Mouse (Mus musculus): Measurements from ENCODE around the gene Edn3. TPM values are rescaled to one million over a fixed set of nuclear protein-coding genes. Genes with fewer than 3 reads are reported as not detected.

Edn3 gene
- polyA plus RNA-seq, 1 experiment from 2014 or later: 9.8 TPM

- no peaks in the 10 kb centered on the region for H3K9me3 ChIP-seq (ENCODE audit: control insufficient read depth, low read length)
- 90% methylated on average over 1 of the region's 1 CpGs for WGBS
- H3K27ac ChIP-seq (ENCODE audit: low read depth, low read length): no peak overlapping the region
- H3K36me3 ChIP-seq (ENCODE audit: control insufficient read depth, insufficient read depth, low read length): no peaks in the 10 kb centered on the region
- no peak overlapping the region for H3K9ac ChIP-seq (ENCODE audit: low read depth, low read length)
- no peak for ATAC-seq (ENCODE audit: low FRiP score)
- H3K27me3 ChIP-seq (ENCODE audit: control insufficient read depth, insufficient read depth, low read length): no peaks in the 10 kb centered on the region
- H3K4me3 ChIP-seq (ENCODE audit: low read depth, low read length): no peak overlapping the region
- no peak for DNase-seq (ENCODE audit: low spot score)
- H3K4me2 ChIP-seq (replicated peaks; ENCODE audit: low read depth, low read length): no peak overlapping the region
- H3K4me1 ChIP-seq (replicated peaks; ENCODE audit: control insufficient read depth, insufficient read depth, low read length): no peaks in the 10 kb centered on the region
These were observed 7.2 kb upstream of the Edn3 start for GRCm38 (mm10) chr2:174753197-174753596.

- DNase-seq (ENCODE audit: low spot score): no peak
- Histone ChIP-seq H3K4me2 (replicated peaks; ENCODE audit: low read depth, low read length) (no peak overlapping the region), H3K9me3 (ENCODE audit: control insufficient read depth, low read length) (no peaks in the 10 kb centered on the region), H3K27me3 (ENCODE audit: control insufficient read depth, insufficient read depth, low read length) (no peaks in the 10 kb centered on the region), H3K4me3 (ENCODE audit: low read depth, low read length) (no peak overlapping the region), H3K4me1 (replicated peaks; ENCODE audit: control insufficient read depth, insufficient read depth, low read length) (no peaks in the 10 kb centered on the region), H3K9ac (ENCODE audit: low read depth, low read length) (no peak overlapping the region), H3K36me3 (ENCODE audit: control insufficient read depth, insufficient read depth, low read length) (no peaks in the 10 kb centered on the region), H3K27ac (ENCODE audit: low read depth, low read length) (no peak overlapping the region)
- ATAC-seq (ENCODE audit: low FRiP score): no peak
- 62% methylated on average over 1 of the region's 1 CpGs for WGBS
These were observed 6.2 kb upstream of the Edn3 start for GRCm38 (mm10) chr2:174754231-174754630.

GRCm38 (mm10) chr2:174759189-174759588, 1.2 kb upstream of the Edn3 start:
- no peak for ATAC-seq (ENCODE audit: low FRiP score)
- no peaks in the 10 kb centered on the region for H3K27me3 ChIP-seq (ENCODE audit: control insufficient read depth, insufficient read depth, low read length)
- 76% methylated on average over 4 of the region's 4 CpGs for WGBS
- no peak overlapping the region for H3K4me3 ChIP-seq (ENCODE audit: low read depth, low read length)
- no peaks in the 10 kb centered on the region for H3K9me3 ChIP-seq (ENCODE audit: control insufficient read depth, low read length)
- H3K4me2 ChIP-seq (replicated peaks; ENCODE audit: low read depth, low read length): no peak overlapping the region
- DNase-seq (ENCODE audit: low spot score): no peak
- no peak overlapping the region for H3K27ac ChIP-seq (ENCODE audit: low read depth, low read length)
- no peaks in the 10 kb centered on the region for H3K4me1 ChIP-seq (replicated peaks; ENCODE audit: control insufficient read depth, insufficient read depth, low read length)
- no peaks in the 10 kb centered on the region for H3K36me3 ChIP-seq (ENCODE audit: control insufficient read depth, insufficient read depth, low read length)
- H3K9ac ChIP-seq (ENCODE audit: low read depth, low read length): no peak overlapping the region

GRCm38 (mm10) chr2:174761452-174762101, 1.2 kb downstream of the Edn3 start:
- Histone ChIP-seq H3K4me3 (ENCODE audit: low read depth, low read length) (no peak overlapping the region), H3K36me3 (ENCODE audit: control insufficient read depth, insufficient read depth, low read length) (no peaks in the 10 kb centered on the region), H3K27me3 (ENCODE audit: control insufficient read depth, insufficient read depth, low read length) (no peaks in the 10 kb centered on the region), H3K27ac (ENCODE audit: low read depth, low read length) (no peak overlapping the region), H3K9me3 (ENCODE audit: control insufficient read depth, low read length) (no peaks in the 10 kb centered on the region), H3K4me1 (replicated peaks; ENCODE audit: control insufficient read depth, insufficient read depth, low read length) (no peaks in the 10 kb centered on the region), H3K9ac (ENCODE audit: low read depth, low read length) (no peak overlapping the region), H3K4me2 (replicated peaks; ENCODE audit: low read depth, low read length) (no peak overlapping the region; the same call in 1 of the 2 replicates)
- ATAC-seq (ENCODE audit: low FRiP score): no peak
- peak; percentile 24 for DNase-seq (ENCODE audit: low spot score)
- WGBS: 51% methylated on average over 6 of the region's 6 CpGs

GRCm38 (mm10) chr2:174762310-174762709, 1.9 kb downstream of the Edn3 start:
- H3K36me3 ChIP-seq (ENCODE audit: control insufficient read depth, insufficient read depth, low read length): no peaks in the 10 kb centered on the region
- no peak overlapping the region for H3K4me3 ChIP-seq (ENCODE audit: low read depth, low read length)
- H3K9ac ChIP-seq (ENCODE audit: low read depth, low read length): no peak overlapping the region
- H3K4me2 ChIP-seq (replicated peaks; ENCODE audit: low read depth, low read length): no peak overlapping the region
- ATAC-seq (ENCODE audit: low FRiP score) (no peak), DNase-seq (ENCODE audit: low spot score) (no peak)
- H3K4me1 ChIP-seq (replicated peaks; ENCODE audit: control insufficient read depth, insufficient read depth, low read length): no peaks in the 10 kb centered on the region
- no peaks in the 10 kb centered on the region for H3K27me3 ChIP-seq (ENCODE audit: control insufficient read depth, insufficient read depth, low read length)
- no peaks in the 10 kb centered on the region for H3K9me3 ChIP-seq (ENCODE audit: control insufficient read depth, low read length)
- no peak overlapping the region for H3K27ac ChIP-seq (ENCODE audit: low read depth, low read length)
- WGBS: 90% methylated on average over 2 of the region's 2 CpGs

GRCm38 (mm10) chr2:174768891-174769528, 8.6 kb downstream of the Edn3 start:
- H3K4me3 ChIP-seq (ENCODE audit: low read depth, low read length): no peak overlapping the region
- H3K36me3 ChIP-seq (ENCODE audit: control insufficient read depth, insufficient read depth, low read length): no peaks in the 10 kb centered on the region
- no peak for DNase-seq (ENCODE audit: low spot score)
- no peaks in the 10 kb centered on the region for H3K9me3 ChIP-seq (ENCODE audit: control insufficient read depth, low read length)
- WGBS: 63% methylated on average over 7 of the region's 7 CpGs
- H3K4me2 ChIP-seq (replicated peaks; ENCODE audit: low read depth, low read length): no peak overlapping the region
- no peak for ATAC-seq (ENCODE audit: low FRiP score)
- no peak overlapping the region for H3K9ac ChIP-seq (ENCODE audit: low read depth, low read length)
- no peak overlapping the region for H3K27ac ChIP-seq (ENCODE audit: low read depth, low read length)
- H3K4me1 ChIP-seq (replicated peaks; ENCODE audit: control insufficient read depth, insufficient read depth, low read length): no peaks in the 10 kb centered on the region
- no peaks in the 10 kb centered on the region for H3K27me3 ChIP-seq (ENCODE audit: control insufficient read depth, insufficient read depth, low read length)

GRCm38 (mm10) chr2:174774177-174775111, 14.0 kb downstream of the Edn3 start:
- H3K27me3 ChIP-seq (ENCODE audit: control insufficient read depth, insufficient read depth, low read length): no peaks in the 10 kb centered on the region
- H3K9ac ChIP-seq (ENCODE audit: low read depth, low read length): no peak overlapping the region
- H3K4me2 ChIP-seq (replicated peaks; ENCODE audit: low read depth, low read length): no peak overlapping the region
- H3K4me1 ChIP-seq (replicated peaks; ENCODE audit: control insufficient read depth, insufficient read depth, low read length): no peaks in the 10 kb centered on the region
- no peaks in the 10 kb centered on the region for H3K36me3 ChIP-seq (ENCODE audit: control insufficient read depth, insufficient read depth, low read length)
- no peaks in the 10 kb centered on the region for H3K9me3 ChIP-seq (ENCODE audit: control insufficient read depth, low read length)
- DNase-seq (ENCODE audit: low spot score): no peak
- H3K4me3 ChIP-seq (ENCODE audit: low read depth, low read length): no peak overlapping the region
- H3K27ac ChIP-seq (ENCODE audit: low read depth, low read length): no peak overlapping the region
- no peak for ATAC-seq (ENCODE audit: low FRiP score)
- 56% methylated on average over 10 of the region's 10 CpGs for WGBS

GRCm38 (mm10) chr2:174782016-174782415, 21.6 kb downstream of the Edn3 start:
- DNase-seq (ENCODE audit: low spot score): no peak
- 72% methylated on average over 4 of the region's 4 CpGs for WGBS
- Histone ChIP-seq H3K9ac (ENCODE audit: low read depth, low read length) (no peak overlapping the region), H3K36me3 (ENCODE audit: control insufficient read depth, insufficient read depth, low read length) (no peaks in the 10 kb centered on the region), H3K4me3 (ENCODE audit: low read depth, low read length) (no peak overlapping the region), H3K4me1 (replicated peaks; ENCODE audit: control insufficient read depth, insufficient read depth, low read length) (no peaks in the 10 kb centered on the region), H3K4me2 (replicated peaks; ENCODE audit: low read depth, low read length) (no peak overlapping the region), H3K27me3 (ENCODE audit: control insufficient read depth, insufficient read depth, low read length) (no peaks in the 10 kb centered on the region), H3K27ac (ENCODE audit: low read depth, low read length) (no peak overlapping the region), H3K9me3 (ENCODE audit: control insufficient read depth, low read length) (no peaks in the 10 kb centered on the region)
- ATAC-seq (ENCODE audit: low FRiP score): no peak
